Mouse (Mus musculus) stomach, embryonic 15.5 days (tissue): ENCODE data around the gene Fcrl1. TPM values are rescaled to one million over a fixed set of nuclear protein-coding genes. Genes with fewer than 3 reads are reported as not detected.

ENCODE experiments used
- ATAC-seq: fragments of 200-750 bp; cut with Nextera tagmentation; 2 replicates; pipeline ENCODE4 v1.8.0; 2017; ENCODE audit warnings: low read depth, moderate number of reproducible peaks, moderate TSS enrichment; ENCODE audit not compliant: insufficient read depth, low FRiP score
- H3K27ac ChIP-seq: fragments of 300-500 bp; sonication (generic); 2 replicates; pipeline ENCODE4 v1.5.1; 2015; ENCODE audit warnings: mild to moderate bottlenecking, inconsistent platforms
- H3K27me3 ChIP-seq: fragments of 300-500 bp; sonication (generic); replicated peaks from 2 replicates; pipeline ENCODE4 v1.6.1; 2015; ENCODE audit warnings: inconsistent platforms
- H3K36me3 ChIP-seq: fragments of 300-500 bp; sonication (generic); 2 replicates; pipeline ENCODE4 v1.6.1; 2015; ENCODE audit warnings: inconsistent platforms
- H3K4me1 ChIP-seq: fragments of 300-500 bp; sonication (generic); 2 replicates; pipeline ENCODE4 v1.6.1; 2015; ENCODE audit warnings: inconsistent platforms
- H3K4me2 ChIP-seq: fragments of 300-500 bp; sonication (generic); 2 replicates; pipeline ENCODE4 v1.6.1; 2015; ENCODE audit warnings: mild to moderate bottlenecking, inconsistent platforms
- H3K4me3 ChIP-seq: fragments of 300-500 bp; sonication (generic); replicated peaks from 2 replicates; pipeline ENCODE4 v1.5.1; 2015; ENCODE audit warnings: inconsistent platforms
- H3K9ac ChIP-seq: fragments of 300-500 bp; sonication (generic); 2 replicates; pipeline ENCODE4 v1.6.1; 2015; ENCODE audit warnings: inconsistent platforms
- H3K9me3 ChIP-seq: fragments of 300-500 bp; sonication (generic); 2 replicates; pipeline ENCODE4 v1.6.1; 2016; ENCODE audit warnings: inconsistent platforms
- WGBS: fragments of 180-500 bp; shearing (Covaris S2); methylation state at CpG from one replicate; pipeline ENCODE4 v1.1.7; 2015; 5-methylcytosine and 5-hydroxymethylcytosine counted together
- polyA plus RNA-seq: library from polyadenylated mRNA; unstranded; fragments of >200 nt; fragmentation: Nextera tagmentation; extraction: Ambion mirVana; gene quantifications from 2 replicates; pipeline ENCODE4 v1.2.1, GENCODE M21; 2015

Fcrl1 gene
- polyA plus RNA-seq, 1 experiment from 2014 or later: 0.28 TPM

GRCm38 (mm10) chr3:87422386-87422910, 46.3 kb downstream of the Fcrl1 start:
- no peak overlapping the region for H3K27ac ChIP-seq
- H3K4me2 ChIP-seq: no peak overlapping the region
- H3K4me3 ChIP-seq: no peak overlapping the region
- 83% methylated on average over 4 of the region's 4 CpGs for WGBS
- H3K36me3 ChIP-seq: no peaks in the 10 kb centered on the region
- no peaks in the 10 kb centered on the region for H3K9me3 ChIP-seq
- H3K4me1 ChIP-seq: no peaks in the 10 kb centered on the region
- no peak overlapping the region for H3K9ac ChIP-seq
- no peak for ATAC-seq
- no peaks in the 10 kb centered on the region for H3K27me3 ChIP-seq

GRCm38 (mm10) chr3:87435479-87435878, 59.3 kb downstream of the Fcrl1 start, which contains the start of gene Fcrl5:
TSS of gene Fcrl5 (plus strand) at chr3:87435773.
- no peak for ATAC-seq
- H3K27me3 ChIP-seq: no peaks in the 10 kb centered on the region
- H3K9me3 ChIP-seq: no peaks in the 10 kb centered on the region
- H3K9ac ChIP-seq: no peak within 1 kb of the TSS
- no peaks in the 10 kb centered on the region for H3K36me3 ChIP-seq
- 84% methylated on average over 5 of the region's 5 CpGs for WGBS
- no peak within 1 kb of the TSS for H3K4me3 ChIP-seq
- no peak within 1 kb of the TSS for H3K4me2 ChIP-seq
- no peak within 1 kb of the TSS for H3K27ac ChIP-seq
- no peaks in the 10 kb centered on the region for H3K4me1 ChIP-seq

GRCm38 (mm10) chr3:87440586-87440985, 64.4 kb downstream of the Fcrl1 start:
- 66% methylated on average over 1 of the region's 1 CpGs for WGBS

GRCm38 (mm10) chr3:87443968-87444367, 67.8 kb downstream of the Fcrl1 start:
- H3K27me3 ChIP-seq: no peaks in the 10 kb centered on the region
- no peak overlapping the region for H3K4me3 ChIP-seq
- no peak overlapping the region for H3K9ac ChIP-seq
- H3K36me3 ChIP-seq: no peaks in the 10 kb centered on the region
- ATAC-seq: no peak
- no peak overlapping the region for H3K4me2 ChIP-seq
- H3K27ac ChIP-seq: no peak overlapping the region
- WGBS: 50% methylated on average over 6 of the region's 6 CpGs
- no peaks in the 10 kb centered on the region for H3K4me1 ChIP-seq
- H3K9me3 ChIP-seq: no peaks in the 10 kb centered on the region

More at GRCm38 (mm10) chr3:87440586-87440985, 64.4 kb downstream of the Fcrl1 start:
- Histone ChIP-seq H3K9ac (no peak overlapping the region), H3K9me3 (no peaks in the 10 kb centered on the region), H3K27ac (no peak overlapping the region), H3K4me2 (no peak overlapping the region), H3K27me3 (no peaks in the 10 kb centered on the region), H3K4me1 (no peaks in the 10 kb centered on the region), H3K4me3 (no peak overlapping the region), H3K36me3 (no peaks in the 10 kb centered on the region)
- no peak for ATAC-seq

Other genes starting within 250 kb of the Fcrl1 start
- 13.9 and 15.2 TPM in 2 replicates for gene Kirrel, start 201.6 kb upstream of the Fcrl1 start, polyA plus RNA-seq
- 10.0 TPM in 2 replicates for gene Fcrls, start 112.6 kb upstream of the Fcrl1 start, polyA plus RNA-seq
- 1.6 and 3.3 TPM in 2 replicates for gene Cd5l, start 18.5 kb upstream of the Fcrl1 start, polyA plus RNA-seq
- not detected in 2 replicates for gene Fcrl5, start 59.4 kb downstream of the Fcrl1 start, polyA plus RNA-seq
- 13.9 and 14.8 TPM in 2 replicates for gene Etv3, start 149.0 kb downstream of the Fcrl1 start, polyA plus RNA-seq
- 14.4 and 17.3 TPM in 2 replicates for gene Arhgef11, start 241.2 kb downstream of the Fcrl1 start, polyA plus RNA-seq